Mouse (Mus musculus): Measurements from ENCODE around the gene Aoc3.
"Not testable (repeated sequence)": the region's sequence is repeated elsewhere in the genome, so short reads cannot be mapped to it uniquely, and the experiment has no call there.

The Aoc3 gene

GRCm38 (mm10) chr11:101378196-101378595 is 47.8 kb downstream of the Aoc3 start:
- not testable (repeated sequence) for DNase-seq

GRCm38 (mm10) chr11:101378926-101379325 is 48.5 kb downstream of the Aoc3 start:
- no peak for DNase-seq

- no peak for DNase-seq
Observed at GRCm38 (mm10) chr11:101381817-101382216, 51.4 kb downstream of the Aoc3 start.

All from thymus, postnatal 36 days (tissue).